Mouse (Mus musculus): ENCODE measurements around the gene Acap3. TPM values are rescaled to one million over a fixed set of nuclear protein-coding genes. Genes with fewer than 3 reads are reported as not detected.

Acap3 gene
- polyA plus RNA-seq, 1 experiment from 2014 or later: 84.5 TPM

DNA sequence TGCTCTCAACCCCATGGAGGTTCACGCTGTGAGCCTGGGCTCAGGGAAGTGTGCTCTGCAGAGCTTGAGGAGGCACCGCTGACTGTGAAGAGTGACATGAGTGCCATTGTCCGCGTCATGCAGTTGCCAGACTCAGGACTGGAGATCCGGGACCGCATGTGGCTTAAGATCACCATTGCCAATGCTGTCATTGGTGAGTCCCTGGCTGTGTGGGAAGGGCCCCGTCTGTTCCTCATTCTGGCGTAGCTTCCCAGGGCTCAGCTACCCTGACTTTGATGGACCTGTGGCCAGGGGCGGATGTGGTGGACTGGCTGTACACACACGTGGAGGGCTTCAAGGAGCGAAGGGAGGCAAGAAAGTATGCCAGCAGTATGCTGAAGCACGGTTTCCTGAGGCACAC, 35.6 kb upstream of the Acap3 start:
- peaks cover 63% of the 10 kb centered on the region for H3K36me3 ChIP-seq
- H3K9ac ChIP-seq (replicated peaks): no peak overlapping the region
- no peak for ATAC-seq (replicated peaks)
- H3K27me3 ChIP-seq: no peaks in the 10 kb centered on the region
- H3K9me3 ChIP-seq: no peaks in the 10 kb centered on the region
- 92% methylated on average over 12 of the region's 12 CpGs for WGBS
- no peaks in the 10 kb centered on the region for H3K4me1 ChIP-seq
- H3K27ac ChIP-seq (replicated peaks): no peak overlapping the region
- H3K4me2 ChIP-seq (replicated peaks): no peak overlapping the region
- no peak overlapping the region for H3K4me3 ChIP-seq

DNA sequence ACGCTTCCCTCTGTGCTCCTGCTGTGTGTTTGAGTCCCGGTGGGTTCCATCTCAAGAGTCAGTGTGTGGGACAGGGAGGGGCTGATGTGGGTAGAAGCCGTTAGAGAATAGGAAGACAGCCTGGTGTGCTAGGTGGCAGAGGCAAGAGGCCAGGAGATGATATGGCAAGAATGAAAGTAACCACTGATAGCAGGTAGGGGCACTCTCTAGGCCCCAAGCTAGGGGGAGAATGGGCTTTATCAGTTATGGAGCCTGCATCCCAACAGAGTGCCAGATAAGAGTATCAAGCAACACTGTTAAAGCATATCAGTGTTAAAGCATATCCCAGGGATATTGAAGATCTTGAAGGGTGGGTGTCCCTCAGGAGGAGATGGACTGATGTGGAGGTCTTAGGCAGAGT, 34.7 kb upstream of the Acap3 start:
- peaks cover 70% of the 10 kb centered on the region for H3K36me3 ChIP-seq
- ATAC-seq (replicated peaks): no peak
- no peaks in the 10 kb centered on the region for H3K4me1 ChIP-seq
- no peaks in the 10 kb centered on the region for H3K9me3 ChIP-seq
- H3K27ac ChIP-seq (replicated peaks): no peak overlapping the region
- H3K9ac ChIP-seq (replicated peaks): no peak overlapping the region
- H3K4me2 ChIP-seq (replicated peaks): no peak overlapping the region
- H3K27me3 ChIP-seq: no peaks in the 10 kb centered on the region
- H3K4me3 ChIP-seq: no peak overlapping the region
- 78% methylated on average over 3 of the region's 3 CpGs for WGBS

DNA sequence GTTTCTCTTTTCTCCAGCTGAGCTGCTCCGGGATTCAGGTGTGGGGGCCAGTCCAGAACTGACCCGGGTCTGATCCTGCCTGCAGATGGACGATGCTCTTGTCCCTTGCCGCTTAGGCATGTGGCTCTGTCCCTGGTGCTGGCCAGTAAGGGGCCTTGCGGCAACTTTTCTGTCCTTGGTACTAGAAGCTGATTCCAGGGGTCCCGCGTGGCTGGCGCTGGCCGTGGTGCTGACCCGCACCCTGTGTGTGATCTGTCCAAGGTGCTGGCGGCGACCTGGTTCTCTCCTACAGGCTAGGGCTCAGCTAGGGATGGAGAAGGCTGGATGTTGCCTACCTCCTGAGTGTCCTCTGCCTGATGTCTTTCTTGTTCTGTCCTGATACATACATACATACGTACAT, 32.3 kb upstream of the Acap3 start:
- Histone ChIP-seq H3K4me3 (no peak overlapping the region), H3K27ac (replicated peaks) (no peak overlapping the region), H3K9ac (replicated peaks) (no peak overlapping the region), H3K27me3 (no peaks in the 10 kb centered on the region), H3K4me2 (replicated peaks) (no peak overlapping the region), H3K36me3 (peaks cover 65% of the 10 kb centered on the region), H3K4me1 (no peaks in the 10 kb centered on the region), H3K9me3 (no peaks in the 10 kb centered on the region)
- no peak for ATAC-seq (replicated peaks)
- 33% methylated on average over 13 of the region's 13 CpGs for WGBS

GRCm38 (mm10) chr4:155861787-155862186, 29.8 kb upstream of the Acap3 start:
- no peak overlapping the region for H3K9ac ChIP-seq (replicated peaks)
- WGBS: 92% methylated on average over 7 of the region's 7 CpGs
- no peak overlapping the region for H3K4me2 ChIP-seq (replicated peaks)
- no peaks in the 10 kb centered on the region for H3K4me1 ChIP-seq
- no peak overlapping the region for H3K27ac ChIP-seq (replicated peaks)
- no peaks in the 10 kb centered on the region for H3K9me3 ChIP-seq
- H3K4me3 ChIP-seq: no peak overlapping the region
- no peaks in the 10 kb centered on the region for H3K27me3 ChIP-seq
- peaks cover 63% of the 10 kb centered on the region for H3K36me3 ChIP-seq
- no peak for ATAC-seq (replicated peaks)

GRCm38 (mm10) chr4:155863001-155863400, 28.6 kb upstream of the Acap3 start, which contains the start of gene Tas1r3:
Gene Tas1r3, minus strand, starts transcription at chr4:155863362.
- 76% methylated on average over 5 of the region's 5 CpGs for WGBS

GRCm38 (mm10) chr4:155868614-155869298, 22.9 kb upstream of the Acap3 start:
- Histone ChIP-seq H3K36me3 (peaks cover 33% of the 10 kb centered on the region), H3K4me2 (replicated peaks) (peak overlapping the region; percentile 98), H3K9me3 (no peaks in the 10 kb centered on the region), H3K4me3 (peak overlapping the region; percentile 65), H3K4me1 (peaks cover 26% of the 10 kb centered on the region), H3K27me3 (no peaks in the 10 kb centered on the region), H3K9ac (replicated peaks) (peak overlapping the region; percentile 87), H3K27ac (replicated peaks) (0 out of 2 replicates have a peak overlapping the region, but pooled peaks have one; percentile 71)
- WGBS: 12% methylated on average over 22 of the region's 22 CpGs
- ATAC-seq (replicated peaks): peak; percentile 2; the same call in 1 of the 2 replicates

More at GRCm38 (mm10) chr4:155863001-155863400, 28.6 kb upstream of the Acap3 start, which contains the start of gene Tas1r3:
- H3K36me3 ChIP-seq: peaks cover 57% of the 10 kb centered on the region
- H3K9ac ChIP-seq (replicated peaks): no peak within 1 kb of the TSS
- ATAC-seq (replicated peaks): no peak
- H3K4me3 ChIP-seq: no peak within 1 kb of the TSS
- H3K27ac ChIP-seq (replicated peaks): no peak within 1 kb of the TSS
- no peaks in the 10 kb centered on the region for H3K27me3 ChIP-seq
- H3K4me1 ChIP-seq: no peaks in the 10 kb centered on the region
- H3K4me2 ChIP-seq (replicated peaks): no peak within 1 kb of the TSS
- H3K9me3 ChIP-seq: no peaks in the 10 kb centered on the region

DNA sequence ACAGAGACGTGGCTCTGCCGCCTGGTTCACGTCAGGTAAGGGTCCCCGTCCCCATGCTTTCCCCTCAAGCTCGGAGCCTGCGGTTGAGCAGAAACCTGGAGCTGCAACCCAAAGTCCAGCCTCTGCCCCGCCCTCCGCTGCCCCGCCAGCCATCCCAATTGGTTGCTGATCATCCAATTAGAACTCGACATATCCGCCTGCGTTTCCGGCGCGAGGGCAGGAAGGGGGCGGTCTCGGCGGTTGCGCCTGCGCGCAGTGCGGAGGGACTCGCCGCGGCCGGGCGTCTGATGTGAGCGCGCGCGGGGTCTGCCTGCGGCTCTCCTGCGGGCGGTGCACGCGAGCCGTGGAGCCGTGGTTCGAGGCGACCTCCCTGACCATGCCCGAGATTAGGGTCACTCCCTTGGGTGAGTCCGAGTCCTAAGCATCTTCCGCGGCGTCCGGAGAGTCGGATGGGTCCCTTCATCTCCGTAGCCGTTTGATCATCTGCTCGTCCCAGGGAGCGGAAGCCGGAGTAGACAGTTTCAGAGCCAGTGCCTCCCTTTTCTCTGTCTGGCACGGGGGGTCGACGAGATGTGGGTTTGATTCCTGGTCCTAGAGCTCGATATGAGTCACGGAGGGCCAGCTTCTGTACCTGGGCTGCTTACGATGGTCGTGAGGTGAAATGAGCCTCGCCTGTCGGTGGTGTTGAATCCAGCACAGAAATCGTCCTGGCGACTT, 22.1 kb upstream of the Acap3 start, which contains the start of the genes Cptp and Ints11:
Gene Cptp (minus strand): TSS at position 124 of the 717 bp plus-strand sequence.
Gene Ints11 (plus strand): TSS at position 230 of the 717 bp plus-strand sequence.
- Histone ChIP-seq H3K9me3 (no peaks in the 10 kb centered on the region), H3K27me3 (no peaks in the 10 kb centered on the region), H3K36me3 (peaks cover 40% of the 10 kb centered on the region), H3K27ac (replicated peaks) (peak within 1 kb of the TSS; percentile 71), H3K4me3 (peak within 1 kb of the TSS; percentile 65), H3K4me1 (peaks cover 26% of the 10 kb centered on the region), H3K9ac (replicated peaks) (peak within 1 kb of the TSS; percentile 87), H3K4me2 (replicated peaks) (peak within 1 kb of the TSS; percentile 98)
- peak; percentile 96 for ATAC-seq (replicated peaks)
- under 1% methylated on average over 62 of the region's 63 CpGs for WGBS

GRCm38 (mm10) chr4:155871404-155871803, 20.2 kb upstream of the Acap3 start:
- no peak overlapping the region for H3K4me2 ChIP-seq (replicated peaks)
- H3K36me3 ChIP-seq: peaks cover 41% of the 10 kb centered on the region
- no peaks in the 10 kb centered on the region for H3K27me3 ChIP-seq
- 95% methylated on average over 7 of the region's 7 CpGs for WGBS
- no peak for ATAC-seq (replicated peaks)
- H3K9ac ChIP-seq (replicated peaks): no peak overlapping the region
- no peak overlapping the region for H3K4me3 ChIP-seq
- peaks cover 26% of the 10 kb centered on the region for H3K4me1 ChIP-seq
- no peak overlapping the region for H3K27ac ChIP-seq (replicated peaks)
- H3K9me3 ChIP-seq: no peaks in the 10 kb centered on the region

DNA sequence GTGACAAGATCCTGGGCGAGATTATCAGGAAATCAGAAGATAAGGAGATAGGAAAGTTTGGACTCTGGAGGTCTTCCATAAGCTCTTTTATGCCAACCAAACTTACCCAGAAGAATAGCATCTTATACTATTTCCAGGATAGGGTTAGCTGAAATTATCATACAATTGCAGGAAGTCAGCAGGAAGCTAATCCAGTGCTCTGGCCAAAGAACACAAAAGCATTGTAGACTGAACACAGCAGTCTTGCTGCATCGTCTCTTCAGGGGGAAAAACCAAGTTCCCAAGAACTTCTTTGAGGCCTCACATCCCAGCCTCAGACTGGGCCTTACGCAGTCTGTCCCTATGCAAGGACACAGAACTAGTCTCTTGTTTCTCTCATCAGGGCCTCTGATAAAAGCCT, 8.0 kb upstream of the Acap3 start:
- no peak overlapping the region for H3K27ac ChIP-seq (replicated peaks)
- peaks cover 43% of the 10 kb centered on the region for H3K36me3 ChIP-seq
- H3K4me1 ChIP-seq: no peaks in the 10 kb centered on the region
- H3K9ac ChIP-seq (replicated peaks): no peak overlapping the region
- H3K4me3 ChIP-seq: no peak overlapping the region
- H3K27me3 ChIP-seq: no peaks in the 10 kb centered on the region
- no peaks in the 10 kb centered on the region for H3K9me3 ChIP-seq
- 79% methylated on average over 3 of the region's 3 CpGs for WGBS
- ATAC-seq (replicated peaks): no peak
- H3K4me2 ChIP-seq (replicated peaks): no peak overlapping the region

DNA sequence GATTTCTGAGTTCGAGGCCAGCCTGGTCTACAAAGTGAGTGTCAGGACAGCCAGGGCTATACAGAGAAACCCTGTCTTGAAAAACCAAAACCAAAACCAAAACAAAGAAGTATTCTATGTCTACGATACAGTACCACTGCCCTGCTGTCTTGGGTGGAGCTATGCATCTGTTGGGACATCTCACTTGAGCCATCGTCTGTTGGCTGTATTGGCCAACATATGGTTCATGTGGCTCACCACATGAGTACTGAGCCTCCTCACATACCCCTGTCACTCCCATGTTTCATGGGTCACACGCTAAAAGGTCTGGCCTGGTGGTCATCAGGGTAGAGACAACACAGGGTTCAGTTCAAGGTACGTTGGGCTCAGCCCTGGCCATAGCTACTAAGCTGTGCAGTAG, 5.3 kb upstream of the Acap3 start:
- H3K4me2 ChIP-seq (replicated peaks): no peak overlapping the region
- H3K4me3 ChIP-seq: no peak overlapping the region
- H3K9me3 ChIP-seq: no peaks in the 10 kb centered on the region
- no peak overlapping the region for H3K27ac ChIP-seq (replicated peaks)
- H3K36me3 ChIP-seq: peaks cover 58% of the 10 kb centered on the region
- no peaks in the 10 kb centered on the region for H3K27me3 ChIP-seq
- H3K4me1 ChIP-seq: peaks cover 18% of the 10 kb centered on the region
- H3K9ac ChIP-seq (replicated peaks): no peak overlapping the region
- 93% methylated on average over 5 of the region's 5 CpGs for WGBS
- no peak for ATAC-seq (replicated peaks)

DNA sequence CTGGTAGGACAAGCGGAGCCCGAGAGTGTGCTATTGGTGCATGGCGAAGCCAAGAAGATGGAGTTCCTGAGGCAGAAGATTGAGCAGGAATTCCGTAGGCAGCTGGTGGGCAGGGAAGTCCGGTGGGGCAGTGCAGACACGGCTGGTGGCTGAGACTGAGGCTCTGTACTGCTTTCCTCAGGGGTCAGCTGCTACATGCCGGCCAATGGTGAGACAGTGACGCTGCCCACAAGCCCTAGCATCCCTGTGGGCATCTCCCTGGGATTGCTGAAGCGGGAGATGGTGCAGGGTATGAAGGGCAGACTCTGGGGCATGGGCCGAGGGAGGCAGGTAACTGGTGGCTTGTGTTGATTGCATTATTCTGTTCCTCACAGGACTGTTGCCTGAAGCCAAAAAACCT, 3.9 kb upstream of the Acap3 start:
- WGBS: 89% methylated on average over 10 of the region's 10 CpGs
- Histone ChIP-seq H3K4me2 (replicated peaks) (no peak overlapping the region), H3K36me3 (peaks cover 58% of the 10 kb centered on the region), H3K27me3 (no peaks in the 10 kb centered on the region), H3K9ac (replicated peaks) (no peak overlapping the region), H3K4me1 (peaks cover 18% of the 10 kb centered on the region), H3K4me3 (no peak overlapping the region), H3K27ac (replicated peaks) (no peak overlapping the region), H3K9me3 (no peaks in the 10 kb centered on the region)
- no peak for ATAC-seq (replicated peaks)

DNA sequence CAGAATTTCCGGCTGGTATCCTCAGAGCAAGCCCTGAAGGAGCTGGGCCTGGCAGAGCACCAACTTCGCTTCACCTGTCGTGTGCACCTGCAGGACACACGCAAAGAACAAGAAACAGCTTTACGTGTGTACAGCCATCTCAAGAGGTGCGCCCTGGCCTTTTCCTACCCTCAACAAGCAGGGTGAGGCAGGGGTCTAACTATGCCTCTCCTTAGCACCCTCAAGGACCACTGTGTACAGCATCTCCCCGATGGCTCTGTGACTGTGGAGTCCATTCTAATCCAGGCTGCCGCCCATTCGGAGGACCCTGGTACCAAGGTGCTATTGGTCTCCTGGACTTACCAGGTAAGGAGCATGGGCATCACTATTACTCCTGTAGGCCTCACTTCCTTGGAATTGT, 3.4 kb upstream of the Acap3 start:
- 92% methylated on average over 9 of the region's 9 CpGs for WGBS
- no peak overlapping the region for H3K9ac ChIP-seq (replicated peaks)
- no peak for ATAC-seq (replicated peaks)

More for the DNA sequence above, 3.4 kb upstream of the Acap3 start:
- Histone ChIP-seq H3K36me3 (peaks cover 58% of the 10 kb centered on the region), H3K4me1 (peaks cover 23% of the 10 kb centered on the region), H3K4me2 (replicated peaks) (no peak overlapping the region), H3K27ac (replicated peaks) (no peak overlapping the region), H3K27me3 (no peaks in the 10 kb centered on the region), H3K9me3 (no peaks in the 10 kb centered on the region), H3K4me3 (no peak overlapping the region)

All from forebrain, embryonic 15.5 days (tissue).